Mouse (Mus musculus) CH12.LX (cell line): ENCODE results near the gene Aplf. TPM values are rescaled to one million over a fixed set of nuclear protein-coding genes. Genes with fewer than 3 reads are reported as not detected.
A peak's percentile ranks its signal among the peaks of the same experiment; 100 is the strongest.

Experiments used
- DNase-seq: peaks from one replicate; pipeline ENCODE4 v3.0.0-alpha.2; 2013; ENCODE audit errors: extremely low read depth
- H3K27ac ChIP-seq: 2 replicates; pipeline ENCODE4 v1.5.1; 2012; ENCODE audit warnings: low read depth, mild to moderate bottlenecking, control low read depth, moderate library complexity; ENCODE audit not compliant: insufficient read depth
- H3K27me3 ChIP-seq: replicated peaks from 2 replicates; pipeline ENCODE3; 2012; ENCODE audit warnings: inconsistent platforms
- H3K36me3 ChIP-seq, 2 experiments: replicated peaks in 1 of 2; 2 replicates each; pipeline versions ENCODE3 to v1.6.1; 2012; ENCODE audit warnings: inconsistent platforms in 1 of 2, low read length in 1 of 2, mild to moderate bottlenecking in 1 of 2, mixed read lengths in 1 of 2, moderate library complexity in 1 of 2; ENCODE audit not compliant: control insufficient read depth in 1 of 2, insufficient read depth in 1 of 2
- H3K4me1 ChIP-seq, 2 experiments: 2 replicates each; pipeline ENCODE4 v1.6.1; 2012; ENCODE audit warnings: inconsistent platforms in 1 of 2, moderate library complexity in 1 of 2; ENCODE audit not compliant: insufficient read depth in 2 of 2, control insufficient read depth in 1 of 2
- H3K4me2 ChIP-seq: 2 replicates; pipeline ENCODE4 v1.6.1; 2012; ENCODE audit warnings: low read depth, mild to moderate bottlenecking, control low read depth; ENCODE audit not compliant: poor library complexity, insufficient read depth, severe bottlenecking
- H3K4me3 ChIP-seq, 3 experiments: fragments of 150-350 bp in 1 of 3; sonication (generic) in 1 of 3; replicated peaks in 1 of 3; 2 replicates each; pipeline versions ENCODE3 to v1.5.1; 2011 to 2012; ENCODE audit warnings: low read depth in 2 of 3, low read length in 2 of 3, mild to moderate bottlenecking in 2 of 3, moderate library complexity in 2 of 3, control low read depth in 1 of 3, improper control_type of control experiment in 1 of 3, inconsistent platforms in 1 of 3, mixed read lengths in 1 of 3; ENCODE audit not compliant: poor library complexity in 1 of 3
- H3K79me2 ChIP-seq: replicated peaks from 2 replicates; pipeline ENCODE4 v1.6.1; 2012; ENCODE audit warnings: mild to moderate bottlenecking, moderate library complexity; ENCODE audit not compliant: control insufficient read depth, poor library complexity, insufficient read depth, severe bottlenecking; ENCODE audit errors: extremely low read depth
- H3K9ac ChIP-seq: 2 replicates; pipeline ENCODE4 v1.6.1; 2012; ENCODE audit warnings: low read depth, mild to moderate bottlenecking, control low read depth, moderate library complexity; ENCODE audit not compliant: insufficient read depth
- H3K9me3 ChIP-seq: replicated peaks from 2 replicates; pipeline ENCODE3; 2012; ENCODE audit warnings: low read length, inconsistent platforms, mixed read lengths
- CHD2 ChIP-seq: IDR thresholded peaks from 2 replicates; pipeline ENCODE4 v1.6.1; 2011; ENCODE audit warnings: low read length, improper control_type of control experiment
- ELF1 ChIP-seq: IDR thresholded peaks from 2 replicates; pipeline ENCODE4 v1.6.1; 2014; ENCODE audit warnings: low read depth, mild to moderate bottlenecking, inconsistent platforms, low read length, improper control_type of control experiment
- EP300 ChIP-seq: IDR thresholded peaks from 2 replicates; pipeline ENCODE4 v1.6.1; 2011; ENCODE audit warnings: low read length, improper control_type of control experiment
- ETS1 ChIP-seq: conservative IDR thresholded peaks from 2 replicates; pipeline ENCODE4 v1.6.1; 2012; ENCODE audit warnings: low read depth, mild to moderate bottlenecking, inconsistent platforms, low read length, improper control_type of control experiment, moderate library complexity
- GABPA ChIP-seq: IDR thresholded peaks from 2 replicates; pipeline ENCODE4 v1.6.1; 2012; ENCODE audit warnings: low read depth, low read length, improper control_type of control experiment, inconsistent platforms; ENCODE audit not compliant: insufficient replicate concordance
- HCFC1 ChIP-seq: IDR thresholded peaks from 2 replicates; pipeline ENCODE4 v1.6.1; 2012; ENCODE audit warnings: low read depth, mild to moderate bottlenecking, inconsistent platforms, low read length, improper control_type of control experiment
- IRF4 ChIP-seq: IDR thresholded peaks from 2 replicates; pipeline ENCODE4 v1.6.1; 2014; ENCODE audit warnings: low read depth, mild to moderate bottlenecking, inconsistent platforms, low read length, improper control_type of control experiment
- JUN ChIP-seq: IDR thresholded peaks from 2 replicates; pipeline ENCODE4 v1.6.1; 2011; ENCODE audit warnings: low read depth, mild to moderate bottlenecking, low read length, improper control_type of control experiment, moderate library complexity; ENCODE audit not compliant: insufficient read depth
- KAT2A ChIP-seq: IDR thresholded peaks from 2 replicates; pipeline ENCODE4 v1.6.1; 2012; ENCODE audit warnings: low read length, improper control_type of control experiment, inconsistent platforms; ENCODE audit not compliant: insufficient replicate concordance
- MAFK ChIP-seq: IDR thresholded peaks from 2 replicates; pipeline ENCODE4 v1.6.1; 2011; ENCODE audit warnings: low read length, improper control_type of control experiment; ENCODE audit not compliant: insufficient replicate concordance
- MEF2A ChIP-seq: IDR thresholded peaks from 2 replicates; pipeline ENCODE4 v1.6.1; 2014; ENCODE audit warnings: low read depth, mild to moderate bottlenecking, inconsistent platforms, low read length, improper control_type of control experiment, borderline replicate concordance
- NELFE ChIP-seq: IDR thresholded peaks from 2 replicates; pipeline ENCODE4 v1.6.1; 2011; ENCODE audit warnings: low read depth, low read length, improper control_type of control experiment
- NRF1 ChIP-seq: IDR thresholded peaks from 2 replicates; pipeline ENCODE4 v1.6.1; 2014; ENCODE audit warnings: low read depth, mild to moderate bottlenecking, inconsistent platforms, low read length, improper control_type of control experiment, moderate library complexity
- POLR2A ChIP-seq: IDR thresholded peaks from 2 replicates; pipeline ENCODE4 v1.6.1; 2011; ENCODE audit warnings: low read depth, mild to moderate bottlenecking, improper control_type of control experiment, low read length
- POLR2AphosphoS2 ChIP-seq: IDR thresholded peaks from 2 replicates; pipeline ENCODE4 v1.6.1; 2011; ENCODE audit warnings: low read depth, low read length, improper control_type of control experiment
- TCF12 ChIP-seq: IDR thresholded peaks from 2 replicates; pipeline ENCODE4 v1.6.1; 2014; ENCODE audit warnings: low read depth, mild to moderate bottlenecking, inconsistent platforms, low read length, improper control_type of control experiment
- USF1 ChIP-seq: IDR thresholded peaks from 2 replicates; pipeline ENCODE4 v1.6.1; 2014; ENCODE audit warnings: low read depth, mild to moderate bottlenecking, inconsistent platforms, low read length, improper control_type of control experiment
- ZKSCAN1 ChIP-seq: IDR thresholded peaks from 2 replicates; pipeline ENCODE4 v1.6.1; 2012; ENCODE audit warnings: low read depth, inconsistent platforms, low read length, improper control_type of control experiment, borderline replicate concordance
- ZMIZ1 ChIP-seq: IDR thresholded peaks from 2 replicates; pipeline ENCODE4 v1.6.1; 2012; ENCODE audit warnings: low read depth, mild to moderate bottlenecking, inconsistent platforms, low read length, improper control_type of control experiment
- ZNF384 ChIP-seq: IDR thresholded peaks from 2 replicates; pipeline ENCODE4 v1.6.1; 2012; ENCODE audit warnings: low read depth, low read length, improper control_type of control experiment, inconsistent platforms
- dilution Hi-C: fragments of 300-500 bp; cut with MboI; formaldehyde crosslinking; loops from 2 replicates; pipeline ENCODE4 v1.14.3; 2020; ENCODE audit warnings: low sequenced_read_pairs; ENCODE audit not compliant: extremely low pct_unique_long_range_greater_than_20kb, extremely low pct_ligation_motif_present
- in situ Hi-C: fragments of 300-500 bp; cut with MboI; formaldehyde crosslinking; loops from 3 replicates; pipeline ENCODE4 v1.14.3; 2019; ENCODE audit warnings: low sequenced_read_pairs, low pct_ligation_motif_present, low pct_unique_long_range_greater_than_20kb, mixed read lengths
- polyA plus RNA-seq: library from polyadenylated mRNA; unstranded; fragments of >175 nt; gene quantifications from 2 replicates; pipeline ENCODE4 v1.2.1, GENCODE M21; 2012; ENCODE audit warnings: low read depth; ENCODE audit not compliant: insufficient read length
- total RNA-seq, 2 experiments: library from RNA; depleted of rRNA; stranded (reverse); fragments of 300-350 nt in 1 of 2; fragments of >200 nt in 1 of 2; gene quantifications; 2 replicates each; pipeline ENCODE4 v1.2.3; 2012 to 2014

Gene Aplf
- total and polyA plus RNA-seq, 3 experiments: 10.3 to 15.8 (median 11.1) TPM

DNA sequence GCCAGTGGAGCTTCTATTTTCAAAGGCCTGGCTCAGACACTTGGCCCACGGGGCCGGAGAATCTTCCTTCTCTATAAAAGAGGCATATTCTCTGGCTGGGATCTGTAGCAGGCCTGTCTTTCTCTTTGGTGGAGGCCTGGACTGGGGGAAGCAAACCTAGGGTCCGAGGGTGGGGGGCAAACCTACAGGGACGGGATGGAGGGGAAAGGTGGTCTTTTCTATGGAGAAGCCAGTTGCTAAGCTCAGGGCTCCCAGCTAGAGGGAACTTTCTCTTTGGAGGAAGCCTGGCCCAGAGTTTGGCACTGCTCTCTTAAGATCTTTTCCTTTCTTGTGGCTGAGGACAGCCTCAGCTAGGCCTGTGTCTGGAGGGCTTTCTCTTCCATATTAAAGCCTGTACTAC is 668 bp upstream of the Aplf start:
- in situ Hi-C loops: loop anchor here (5.0 to 25.0 kb wide), 2 partner anchors 210 to 275 kb away; no protein-coding TSS in a partner anchor
- peak overlapping the region in 2 of 3 experiments; percentile 43 to 77 for H3K4me3 ChIP-seq

DNA sequence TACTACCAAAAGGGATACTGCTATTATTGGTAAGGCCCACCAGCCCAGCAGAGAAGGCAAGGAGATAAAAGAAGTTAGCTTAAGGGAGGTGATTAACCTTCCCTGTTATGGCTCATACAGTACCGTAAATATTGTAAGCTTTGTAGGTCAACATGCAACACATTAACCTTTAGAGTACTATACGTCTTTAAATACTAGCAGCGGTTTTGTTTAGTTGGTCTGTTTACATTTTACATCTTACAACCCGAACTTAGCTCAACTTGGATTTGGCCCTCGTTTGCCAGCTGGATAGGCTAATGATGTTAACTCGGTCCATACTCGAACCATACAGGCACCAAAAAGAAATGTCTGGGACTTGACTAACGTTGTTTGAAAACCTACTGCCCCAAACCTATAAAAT is 640 bp downstream of the Aplf start:
- Histone ChIP-seq H3K27ac (no peak overlapping the region), H3K4me3 (peak overlapping the region; percentile 67 to 92 (median 77)), H3K4me1 (peaks cover 0 to 23% of the 10 kb centered on the region in 2 experiments; a peak in 2 of 4 replicates), H3K9me3 (no peaks in the 10 kb centered on the region), H3K27me3 (no peaks in the 10 kb centered on the region), H3K79me2 (no peaks in the 10 kb centered on the region), H3K36me3 (peaks cover 3 to 9% of the 10 kb centered on the region in 2 experiments), H3K9ac (peak overlapping the region; percentile 52; the same call in 1 of the 2 replicates), H3K4me2 (peak overlapping the region; percentile 63)
- no peak for TF ChIP-seq NRF1
- peak; percentile 77; the same call in 1 of the 2 replicates for TF ChIP-seq ZMIZ1
- TF ChIP-seq MEF2A: no peak
- TF ChIP-seq HCFC1: no peak
- TF ChIP-seq POLR2A: no peak
- TF ChIP-seq USF1: no peak
- no peak for TF ChIP-seq MAFK
- TF ChIP-seq JUN: no peak
- in situ Hi-C loops (loop anchor here (5.0 to 25.0 kb wide), 2 partner anchors 209 to 274 kb away; no protein-coding TSS in a partner anchor), dilution Hi-C loops (no loop called here)
- no peak for DNase-seq

More for the DNA sequence above, 668 bp upstream of the Aplf start:
- H3K36me3 ChIP-seq: peaks cover 3% of the 10 kb centered on the region in 2 experiments
- H3K9me3 ChIP-seq: no peaks in the 10 kb centered on the region
- no peak for DNase-seq
- peak overlapping the region; percentile 60; the same call in 1 of the 2 replicates for H3K9ac ChIP-seq
- no peak overlapping the region for H3K27ac ChIP-seq
- H3K79me2 ChIP-seq: no peaks in the 10 kb centered on the region
- dilution Hi-C loops: no loop called here
- peaks cover 0 to 24% of the 10 kb centered on the region in 2 experiments; a peak in 2 of 4 replicates for H3K4me1 ChIP-seq
- no peak for TF ChIP-seq KAT2A
- TF ChIP-seq IRF4: no peak
- no peak for TF ChIP-seq ZNF384
- TF ChIP-seq NELFE: no peak
- no peak for TF ChIP-seq HCFC1
- TF ChIP-seq ETS1: no peak
- TF ChIP-seq TCF12: no peak
- TF ChIP-seq EP300: no peak
- no peak for TF ChIP-seq ZKSCAN1
- TF ChIP-seq POLR2AphosphoS2: no peak
- TF ChIP-seq CHD2: no peak
- TF ChIP-seq MEF2A: no peak
- no peak for TF ChIP-seq ZMIZ1
- TF ChIP-seq POLR2A: no peak
- TF ChIP-seq ELF1: no peak
- TF ChIP-seq GABPA: no peak
- peak overlapping the region; percentile 65 for H3K4me2 ChIP-seq
- H3K27me3 ChIP-seq: no peaks in the 10 kb centered on the region
